Mouse (Mus musculus) liver, embryonic 13.5 days (tissue): ENCODE measurements around the gene Lrrc28. TPM values are rescaled to one million over a fixed set of nuclear protein-coding genes. Genes with fewer than 3 reads are reported as not detected.

Source experiments
- ATAC-seq: fragments of 200-750 bp; cut with Nextera tagmentation; 2 replicates; pipeline ENCODE4 v1.8.0; 2017; ENCODE audit warnings: low read depth, mild to moderate bottlenecking, moderate number of reproducible peaks, moderate library complexity
- DNase-seq: peaks from one replicate; pipeline ENCODE4 v3.0.0; 2022
- H3K27ac ChIP-seq: fragments of 300-500 bp; sonication (generic); 2 replicates; pipeline ENCODE4 v1.5.1; 2015; ENCODE audit warnings: moderate library complexity, mild to moderate bottlenecking, inconsistent platforms
- H3K27me3 ChIP-seq: fragments of 300-500 bp; sonication (generic); 2 replicates; pipeline ENCODE4 v1.6.1; 2015; ENCODE audit warnings: mild to moderate bottlenecking, inconsistent platforms
- H3K36me3 ChIP-seq: fragments of 300-500 bp; sonication (generic); 2 replicates; pipeline ENCODE4 v1.6.1; 2015; ENCODE audit warnings: mild to moderate bottlenecking, inconsistent platforms
- H3K4me1 ChIP-seq: fragments of 300-500 bp; sonication (generic); replicated peaks from 2 replicates; pipeline ENCODE4 v1.6.1; 2015; ENCODE audit warnings: inconsistent platforms
- H3K4me2 ChIP-seq: fragments of 300-500 bp; sonication (generic); 2 replicates; pipeline ENCODE4 v1.6.1; 2015; ENCODE audit warnings: inconsistent platforms, mild to moderate bottlenecking, moderate library complexity
- H3K4me3 ChIP-seq: fragments of 300-500 bp; sonication (generic); replicated peaks from 2 replicates; pipeline ENCODE4 v1.5.1; 2015; ENCODE audit warnings: mild to moderate bottlenecking, inconsistent platforms
- H3K9ac ChIP-seq: fragments of 300-500 bp; sonication (generic); 2 replicates; pipeline ENCODE4 v1.6.1; 2015; ENCODE audit warnings: mild to moderate bottlenecking, inconsistent platforms
- H3K9me3 ChIP-seq: fragments of 300-500 bp; sonication (generic); replicated peaks from 2 replicates; pipeline ENCODE4 v1.6.1; 2016; ENCODE audit warnings: inconsistent platforms
- WGBS: fragments of 180-500 bp; shearing (Covaris S2); methylation state at CpG from one replicate; pipeline ENCODE4 v1.1.7; 2015; ENCODE audit not compliant: insufficient replicate concordance; 5-methylcytosine and 5-hydroxymethylcytosine counted together
- polyA plus RNA-seq: library from polyadenylated mRNA; unstranded; fragments of >200 nt; fragmentation: Nextera tagmentation; extraction: Ambion mirVana; gene quantifications from 2 replicates; pipeline ENCODE4 v1.2.1, GENCODE M21; 2015

Gene Lrrc28
- polyA plus RNA-seq: 7.8 and 10.8 TPM in 2 replicates

- WGBS: under 1% methylated on average over 55 of the region's 55 CpGs
- H3K9me3 ChIP-seq: no peaks in the 10 kb centered on the region
- DNase-seq (peak; percentile 98), ATAC-seq (peak; percentile 98)
- H3K4me1 ChIP-seq: peaks cover 21% of the 10 kb centered on the region
- H3K4me2 ChIP-seq: peak within 1 kb of the TSS; percentile 87
- H3K36me3 ChIP-seq: 0 out of 2 replicates have a peak, but pooled peaks cover 3% of the 10 kb centered on the region
- H3K4me3 ChIP-seq: peak within 1 kb of the TSS; percentile 81
- no peaks in the 10 kb centered on the region for H3K27me3 ChIP-seq
- peak within 1 kb of the TSS; percentile 89 for H3K9ac ChIP-seq
- H3K27ac ChIP-seq: peak within 1 kb of the TSS; percentile 87
Measured at GRCm38 (mm10) chr7:67644833-67645680, at the start of gene Lrrc28. Gene Lrrc28, minus strand, starts transcription at chr7:67645268.

- Histone ChIP-seq H3K27me3 (no peaks in the 10 kb centered on the region), H3K9me3 (no peaks in the 10 kb centered on the region), H3K4me1 (no peaks in the 10 kb centered on the region), H3K9ac (no peak overlapping the region), H3K27ac (no peak overlapping the region), H3K4me2 (no peak overlapping the region), H3K4me3 (no peak overlapping the region), H3K36me3 (no peaks in the 10 kb centered on the region)
- whole genome bisulfite sequencing: 83% methylated on average over 23 of the region's 23 CpGs
- DNase-seq: no peak
- no peak for ATAC-seq
Measured at GRCm38 (mm10) chr7:67692791-67693538, 47.9 kb upstream of the Lrrc28 start.

GRCm38 (mm10) chr7:67692141-67692540 is 47.1 kb upstream of the Lrrc28 start:
- no peaks in the 10 kb centered on the region for H3K36me3 ChIP-seq
- ATAC-seq (no peak), DNase-seq (no peak)
- H3K9ac ChIP-seq: no peak overlapping the region
- no peaks in the 10 kb centered on the region for H3K9me3 ChIP-seq
- no peaks in the 10 kb centered on the region for H3K27me3 ChIP-seq
- no peak overlapping the region for H3K27ac ChIP-seq
- no peaks in the 10 kb centered on the region for H3K4me1 ChIP-seq
- H3K4me3 ChIP-seq: no peak overlapping the region
- no peak overlapping the region for H3K4me2 ChIP-seq
- WGBS: 31% methylated on average over 3 of the region's 3 CpGs

- Histone ChIP-seq H3K9me3 (no peaks in the 10 kb centered on the region), H3K4me3 (no peak overlapping the region), H3K27me3 (no peaks in the 10 kb centered on the region), H3K36me3 (no peaks in the 10 kb centered on the region), H3K9ac (no peak overlapping the region), H3K27ac (no peak overlapping the region), H3K4me2 (no peak overlapping the region), H3K4me1 (no peaks in the 10 kb centered on the region)
- ATAC-seq (no peak), DNase-seq (no peak)
- WGBS: 65% methylated on average over 6 of the region's 6 CpGs
Measured at GRCm38 (mm10) chr7:67691036-67691435, 46.0 kb upstream of the Lrrc28 start.

GRCm38 (mm10) chr7:67689793-67690192 is 44.7 kb upstream of the Lrrc28 start:
- Histone ChIP-seq H3K4me3 (no peak overlapping the region), H3K27ac (no peak overlapping the region), H3K36me3 (peaks cover 4% of the 10 kb centered on the region), H3K9ac (no peak overlapping the region), H3K27me3 (no peaks in the 10 kb centered on the region), H3K9me3 (no peaks in the 10 kb centered on the region), H3K4me2 (no peak overlapping the region), H3K4me1 (no peaks in the 10 kb centered on the region)
- ATAC-seq (no peak), DNase-seq (no peak)
- WGBS: 56% methylated on average over 7 of the region's 7 CpGs

GRCm38 (mm10) chr7:67688281-67688680 is 43.2 kb upstream of the Lrrc28 start:
- H3K9ac ChIP-seq: no peak overlapping the region
- ATAC-seq (no peak), DNase-seq (no peak)
- no peaks in the 10 kb centered on the region for H3K4me1 ChIP-seq
- H3K4me3 ChIP-seq: no peak overlapping the region
- H3K4me2 ChIP-seq: no peak overlapping the region
- peaks cover 4% of the 10 kb centered on the region for H3K36me3 ChIP-seq
- no peaks in the 10 kb centered on the region for H3K9me3 ChIP-seq
- 39% methylated on average over 3 of the region's 3 CpGs for WGBS
- H3K27me3 ChIP-seq: no peaks in the 10 kb centered on the region
- no peak overlapping the region for H3K27ac ChIP-seq

- WGBS: 89% methylated on average over 3 of the region's 3 CpGs
- ATAC-seq (no peak), DNase-seq (no peak)
- no peaks in the 10 kb centered on the region for H3K9me3 ChIP-seq
- no peak overlapping the region for H3K9ac ChIP-seq
- no peaks in the 10 kb centered on the region for H3K27me3 ChIP-seq
- peaks cover 4% of the 10 kb centered on the region for H3K36me3 ChIP-seq
- H3K4me2 ChIP-seq: no peak overlapping the region
- no peak overlapping the region for H3K27ac ChIP-seq
- no peak overlapping the region for H3K4me3 ChIP-seq
- no peaks in the 10 kb centered on the region for H3K4me1 ChIP-seq
Measured at GRCm38 (mm10) chr7:67686545-67686944, 41.5 kb upstream of the Lrrc28 start.

GRCm38 (mm10) chr7:67683006-67683405 is 37.9 kb upstream of the Lrrc28 start:
- Histone ChIP-seq H3K4me2 (no peak overlapping the region), H3K27me3 (no peaks in the 10 kb centered on the region), H3K4me3 (no peak overlapping the region), H3K4me1 (no peaks in the 10 kb centered on the region), H3K36me3 (peaks cover 7% of the 10 kb centered on the region), H3K9me3 (no peaks in the 10 kb centered on the region), H3K27ac (no peak overlapping the region), H3K9ac (no peak overlapping the region)
- DNase-seq (no peak), ATAC-seq (no peak)
- WGBS: 73% methylated on average over 16 of the region's 16 CpGs

- DNase-seq: no peak
- H3K9ac ChIP-seq: no peak overlapping the region
- no peak overlapping the region for H3K27ac ChIP-seq
- H3K36me3 ChIP-seq: peaks cover 7% of the 10 kb centered on the region
- WGBS: 73% methylated on average over 9 of the region's 9 CpGs
- H3K4me3 ChIP-seq: no peak overlapping the region
- no peaks in the 10 kb centered on the region for H3K27me3 ChIP-seq
- ATAC-seq: no peak
- H3K4me2 ChIP-seq: no peak overlapping the region
- no peaks in the 10 kb centered on the region for H3K9me3 ChIP-seq
- H3K4me1 ChIP-seq: no peaks in the 10 kb centered on the region
Measured at GRCm38 (mm10) chr7:67681078-67681477, 36.0 kb upstream of the Lrrc28 start.

GRCm38 (mm10) chr7:67678878-67679499 is 33.9 kb upstream of the Lrrc28 start:
- Histone ChIP-seq H3K27me3 (no peaks in the 10 kb centered on the region), H3K9ac (no peak overlapping the region), H3K4me3 (no peak overlapping the region), H3K4me1 (no peaks in the 10 kb centered on the region), H3K36me3 (0 out of 2 replicates have a peak, but pooled peaks cover 3% of the 10 kb centered on the region), H3K27ac (no peak overlapping the region), H3K4me2 (no peak overlapping the region), H3K9me3 (no peaks in the 10 kb centered on the region)
- DNase-seq: no peak
- no peak for ATAC-seq
- WGBS: 83% methylated on average over 16 of the region's 16 CpGs

- H3K4me3 ChIP-seq: no peak overlapping the region
- H3K9me3 ChIP-seq: no peaks in the 10 kb centered on the region
- no peaks in the 10 kb centered on the region for H3K27me3 ChIP-seq
- H3K27ac ChIP-seq: no peak overlapping the region
- ATAC-seq: no peak
- H3K36me3 ChIP-seq: peaks cover 9% of the 10 kb centered on the region; the same call in 1 of the 2 replicates
- H3K4me1 ChIP-seq: no peaks in the 10 kb centered on the region
- no peak overlapping the region for H3K4me2 ChIP-seq
- 66% methylated on average over 5 of the region's 5 CpGs for WGBS
- no peak overlapping the region for H3K9ac ChIP-seq
- DNase-seq: no peak
Measured at GRCm38 (mm10) chr7:67673656-67674055, 28.6 kb upstream of the Lrrc28 start.
